Mouse (Mus musculus): ENCODE measurements at regions not wholly inside any gene's neighbourhood (a gene's known extent, or its start where the extent isn't known, plus 50 kb on each side); places are given as distances from the start of the nearest gene placed in this dataset.

DNA sequence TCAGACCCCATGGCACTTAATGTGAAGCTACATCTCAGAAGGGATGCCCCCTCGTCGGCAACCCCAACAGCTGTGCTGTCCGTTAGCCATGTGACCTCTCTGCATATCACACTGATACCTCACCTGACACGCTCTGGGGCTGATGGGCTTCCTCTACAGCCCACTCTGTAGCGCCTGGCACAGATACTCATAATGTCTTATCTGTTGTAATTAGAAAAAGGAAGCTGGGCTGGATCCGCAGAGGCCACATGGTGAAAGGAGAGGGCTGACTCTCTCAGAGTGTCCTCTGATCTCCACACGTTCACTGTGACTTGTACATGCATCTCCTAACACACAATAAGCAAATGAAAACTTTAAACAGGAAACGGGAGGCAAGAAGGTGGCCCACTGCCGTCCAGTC, 126.5 kb upstream of the Meis1 start:
- DNase-seq (ENCODE audit: low spot score): no peak

DNA sequence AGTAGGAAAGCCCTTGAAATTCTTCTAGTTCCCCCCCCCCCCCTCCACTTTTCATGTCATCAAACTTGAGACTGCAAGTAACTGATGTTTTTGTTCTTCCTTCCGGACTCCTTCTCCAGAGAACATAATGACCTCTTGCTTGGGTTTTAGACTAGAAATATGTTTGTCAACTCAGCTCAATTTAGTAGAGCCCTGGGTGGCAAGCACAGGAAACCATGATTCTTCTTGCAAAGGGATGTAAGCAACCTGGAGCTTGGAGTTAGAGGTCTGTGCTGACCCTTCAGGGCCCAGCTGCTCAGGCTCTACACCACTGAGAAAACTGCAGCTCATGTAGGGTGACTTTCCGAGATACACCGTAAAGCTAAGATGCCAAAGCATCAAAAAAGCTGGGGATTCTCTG, 127.2 kb upstream of the Meis1 start:
- DNase-seq (ENCODE audit: low spot score): no peak

DNA sequence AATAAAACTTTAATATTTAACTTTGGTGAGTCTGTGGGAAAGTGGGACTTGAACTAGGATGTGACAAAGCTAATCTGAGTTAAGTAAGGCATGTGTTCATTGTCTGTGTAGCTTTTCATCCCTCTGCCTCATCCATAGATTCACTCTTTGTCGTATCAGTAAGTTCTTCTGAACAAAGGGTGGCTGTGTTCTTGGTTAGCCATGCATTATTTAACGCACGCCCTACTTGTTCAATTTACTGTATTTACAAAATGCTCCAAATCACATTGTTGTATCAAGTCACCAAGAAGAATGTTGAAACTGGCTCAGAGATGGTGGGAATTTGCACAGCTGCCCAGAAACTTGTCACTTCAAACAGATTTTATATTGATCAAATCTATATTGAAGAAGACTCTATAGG, 132.2 kb upstream of the Meis1 start:
- no peak for DNase-seq (ENCODE audit: low spot score)

DNA sequence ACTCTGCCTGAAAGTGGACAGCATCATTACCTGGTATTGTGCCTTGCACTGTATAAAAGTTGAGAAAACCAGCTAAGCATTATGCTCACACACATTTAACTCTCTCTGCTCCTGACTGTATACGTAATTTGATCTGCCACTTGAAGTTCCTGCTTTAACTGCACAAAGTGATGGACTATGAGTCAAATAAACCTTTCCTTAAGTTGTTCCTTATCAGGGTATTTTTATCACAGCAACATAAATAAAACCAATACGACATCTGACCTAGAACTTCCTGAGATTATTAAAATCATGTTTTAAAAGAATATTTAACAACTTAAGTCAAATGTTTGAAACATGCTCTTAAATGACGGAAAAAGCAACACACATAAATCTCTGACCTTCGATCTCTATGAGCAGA, 134.9 kb upstream of the Meis1 start:
- DNase-seq (ENCODE audit: low spot score): no peak

DNA sequence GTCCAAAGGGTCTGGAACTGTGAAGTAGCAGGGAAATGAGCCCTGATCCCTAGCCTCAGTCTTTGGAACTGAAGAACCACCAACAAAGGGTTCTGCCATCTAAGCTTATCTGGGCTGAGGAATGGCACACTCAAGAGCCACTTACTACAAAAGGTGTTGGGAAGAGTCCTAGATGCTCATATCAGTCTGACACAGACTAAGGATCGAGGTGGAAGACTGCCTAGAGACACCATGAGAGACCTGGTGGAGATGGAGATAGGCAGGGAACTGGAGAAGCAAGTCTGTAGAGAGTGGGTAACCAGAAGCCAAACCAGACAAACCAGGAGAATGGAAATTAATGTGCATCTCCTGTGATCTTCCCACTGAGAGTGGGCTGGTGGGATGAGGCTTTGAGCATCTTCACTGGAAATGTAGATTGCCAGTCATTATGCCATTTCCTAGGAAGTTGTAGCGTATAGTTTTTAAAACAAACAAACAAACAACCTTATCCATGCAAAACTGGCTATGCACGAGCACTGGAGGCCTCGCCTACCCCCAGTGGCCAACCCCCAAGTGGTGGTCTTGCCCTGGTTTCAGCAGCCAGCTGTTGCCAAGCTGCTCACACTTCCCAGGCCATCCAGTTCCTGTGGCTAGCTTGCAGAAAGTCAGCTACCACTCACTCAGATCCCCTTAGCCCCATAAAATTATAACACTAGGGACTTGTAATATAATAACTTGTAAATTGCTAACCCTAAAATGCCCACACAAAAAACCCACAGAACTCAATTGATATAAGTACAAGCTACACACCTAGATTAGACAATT, 136.2 kb upstream of the Meis1 start:
- DNase-seq (ENCODE audit: low spot score): no peak

DNA sequence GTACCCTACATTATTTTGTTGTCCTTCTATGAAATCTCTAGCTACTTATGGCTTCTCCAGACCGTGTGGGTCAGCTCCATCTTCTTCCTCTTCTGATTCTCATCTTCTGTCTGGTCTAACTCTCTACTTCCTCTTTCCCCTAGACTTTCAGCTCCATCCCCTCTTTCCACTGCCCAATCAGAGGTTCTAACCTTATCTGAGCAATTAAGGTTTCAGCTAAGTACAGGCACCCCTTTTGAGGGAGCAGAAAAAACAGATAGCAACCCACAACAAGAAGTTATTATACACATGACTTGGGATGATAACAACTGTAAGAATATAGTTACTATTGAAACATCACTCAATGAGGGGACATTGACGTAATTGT, 136.8 kb upstream of the Meis1 start:
- no peak for DNase-seq (ENCODE audit: low spot score)

DNA sequence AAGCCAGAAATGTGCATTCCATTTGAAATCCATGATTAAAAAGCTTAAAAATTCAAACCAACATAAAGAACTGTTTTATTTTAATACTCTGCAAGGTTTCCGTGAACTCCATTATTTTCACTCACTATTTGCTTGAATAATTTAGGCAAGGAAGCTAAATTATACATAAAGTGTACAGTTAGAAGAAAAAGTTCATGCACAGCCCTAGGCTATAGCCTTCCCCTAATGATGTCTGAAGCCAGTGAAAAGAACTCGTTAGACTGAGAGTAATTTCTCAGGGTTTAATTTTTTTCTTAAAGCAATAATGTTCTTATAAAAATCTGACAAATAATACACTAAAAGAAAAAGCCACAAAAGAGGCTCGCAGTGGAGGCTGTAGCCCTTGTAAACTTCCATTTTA, 141.4 kb upstream of the Meis1 start:
- DNase-seq (ENCODE audit: low spot score): no peak

DNA sequence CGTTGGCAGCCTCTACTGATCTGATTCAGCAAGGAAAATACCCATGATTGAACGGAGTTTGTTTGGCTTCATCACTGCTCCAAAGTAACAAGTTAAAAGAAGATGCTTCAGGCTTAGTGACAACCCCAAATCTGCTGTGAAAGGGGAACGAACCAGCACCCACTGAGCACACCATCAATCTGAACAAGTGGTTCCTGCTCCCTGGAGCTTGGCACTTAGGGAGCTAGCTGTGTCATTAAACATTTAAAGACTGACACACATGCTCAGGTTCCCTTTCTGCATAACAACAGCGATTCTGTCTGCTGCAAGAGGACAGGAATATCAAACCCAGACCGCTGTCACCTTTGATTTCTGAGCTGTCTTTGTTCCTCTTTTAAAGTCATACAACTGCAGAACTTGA, 141.9 kb upstream of the Meis1 start:
- no peak for DNase-seq (ENCODE audit: low spot score)

DNA sequence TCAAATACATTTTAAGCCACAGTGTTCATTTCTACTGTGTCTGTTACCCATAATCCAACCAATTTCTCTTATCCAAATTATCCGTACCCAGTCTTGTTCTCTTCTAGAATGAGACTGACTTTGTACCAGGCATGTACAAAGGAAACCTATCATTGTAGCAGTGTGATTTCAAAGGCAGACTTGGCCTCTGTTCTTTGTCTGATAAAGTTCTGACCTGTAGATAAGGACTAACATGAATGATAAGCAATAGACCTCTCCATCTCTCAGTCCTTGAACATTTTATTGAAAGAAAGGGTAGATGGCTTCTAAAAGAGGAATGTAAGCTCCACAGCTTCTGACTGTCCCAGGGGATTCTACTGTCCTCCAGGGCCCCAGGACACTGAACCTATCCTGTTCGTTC, 152.2 kb upstream of the Meis1 start:
- DNase-seq (ENCODE audit: low spot score): no peak

DNA sequence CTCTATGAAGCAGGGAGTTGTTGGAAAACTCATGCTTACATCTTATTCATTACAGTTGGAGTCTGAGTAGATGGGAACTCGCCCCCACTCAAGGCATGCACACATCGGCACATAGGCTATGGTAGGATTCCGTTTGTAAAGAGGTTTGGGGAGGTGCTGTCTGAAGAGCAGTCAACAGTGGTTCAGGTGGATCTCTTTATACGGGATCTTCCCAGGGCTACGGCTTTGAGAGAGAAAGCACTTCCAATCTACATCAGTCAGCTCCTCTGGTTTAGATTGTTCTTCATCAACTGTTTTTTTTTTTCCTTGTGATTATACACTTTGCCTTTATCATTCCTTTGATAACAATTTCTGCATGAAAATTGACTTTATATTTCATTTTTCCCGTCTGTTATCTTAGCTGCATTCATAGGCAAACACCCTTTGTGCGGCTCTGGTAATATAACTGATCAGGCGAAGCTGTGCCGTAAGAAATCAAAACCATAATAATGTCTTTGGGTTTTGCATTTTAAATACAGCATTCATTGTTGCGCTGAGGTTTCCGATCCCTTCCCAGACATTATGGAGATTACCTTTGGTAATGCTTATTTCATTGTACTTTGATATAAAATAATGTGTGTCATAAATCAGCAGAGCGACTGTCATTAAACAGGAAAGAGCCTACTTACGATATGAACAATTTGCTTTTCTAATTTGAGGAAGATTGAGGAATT, 155.7 kb upstream of the Meis1 start:
- no peak for DNase-seq (ENCODE audit: low spot score)

DNA sequence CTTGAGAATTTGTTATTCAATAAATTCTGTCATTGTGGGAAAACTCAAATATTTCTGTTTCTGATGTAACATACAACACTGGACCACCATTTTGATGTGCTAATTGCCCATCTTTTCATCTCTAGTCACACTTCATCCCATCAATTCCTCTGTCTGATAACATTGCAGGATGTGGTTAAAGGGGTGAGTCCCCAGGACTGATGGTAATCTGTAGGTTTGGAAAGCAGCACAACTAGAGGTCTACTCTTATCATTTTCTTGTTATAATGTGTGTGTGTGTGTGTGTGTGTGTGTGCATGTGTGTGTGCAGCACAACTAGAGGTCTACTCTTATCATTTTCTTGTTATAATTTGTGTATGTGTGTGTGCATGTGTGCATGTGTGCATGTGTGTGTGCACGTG, 160.5 kb upstream of the Meis1 start:
- DNase-seq (ENCODE audit: low spot score): no peak

DNA sequence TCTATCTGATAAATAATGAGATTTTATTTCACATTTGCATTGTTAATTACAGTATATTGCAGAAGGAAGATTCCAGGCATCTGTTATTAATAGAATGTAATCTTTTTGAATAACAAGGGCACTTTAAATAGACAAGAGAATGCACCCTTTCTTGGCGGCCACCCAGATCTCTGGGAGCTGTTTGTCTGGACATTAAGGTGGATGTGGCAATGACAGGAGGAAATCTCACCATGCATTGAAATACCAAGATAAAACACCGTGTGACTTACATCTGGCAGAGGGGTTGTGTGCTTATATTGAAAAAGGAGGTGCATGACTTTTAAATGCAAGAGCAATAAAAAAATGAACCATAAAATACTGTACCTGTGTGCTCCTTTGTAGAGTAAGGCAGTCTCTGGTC, 171.0 kb upstream of the Meis1 start:
- no peak for DNase-seq (ENCODE audit: low spot score)

DNA sequence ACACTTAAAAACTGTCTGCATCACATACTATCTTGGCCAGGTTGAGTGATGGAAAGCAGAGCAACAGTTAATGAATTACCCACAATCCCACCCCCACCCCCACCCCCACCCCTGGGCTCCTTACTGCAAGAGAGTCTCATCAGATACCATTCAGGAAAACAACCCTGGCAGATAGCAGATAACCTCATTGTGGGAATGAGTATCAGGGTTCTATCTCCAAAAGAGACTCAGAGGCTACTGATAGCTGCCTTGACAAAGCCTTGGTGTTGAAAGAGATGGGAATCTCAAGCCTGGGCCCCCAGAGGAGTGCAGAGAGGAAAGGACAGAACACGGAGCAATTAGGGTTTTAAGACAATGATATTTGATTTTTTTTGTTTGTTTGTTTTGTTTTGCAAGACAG, 175.7 kb upstream of the Meis1 start:
- DNase-seq (ENCODE audit: low spot score): no peak

DNA sequence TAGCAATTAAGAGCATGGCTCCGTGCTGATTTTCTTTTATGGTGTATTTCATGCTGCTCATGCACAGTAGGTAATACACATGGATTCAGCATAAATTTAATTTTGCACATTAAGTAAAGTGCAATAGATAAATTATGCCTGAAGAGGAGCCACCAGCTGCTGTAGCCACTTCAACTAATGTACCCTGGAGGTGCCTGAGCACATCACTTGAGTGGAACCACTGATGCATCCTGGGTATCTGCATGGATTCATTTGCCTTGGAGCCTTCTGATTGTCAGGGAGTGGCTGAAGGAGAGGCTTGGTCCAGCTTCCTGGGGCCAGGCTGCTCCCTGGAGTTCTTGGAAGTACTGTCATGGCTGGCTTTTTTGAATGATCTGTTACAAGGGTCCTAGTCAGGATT, 179.0 kb upstream of the Meis1 start:
- no peak for DNase-seq (ENCODE audit: low spot score)

DNA sequence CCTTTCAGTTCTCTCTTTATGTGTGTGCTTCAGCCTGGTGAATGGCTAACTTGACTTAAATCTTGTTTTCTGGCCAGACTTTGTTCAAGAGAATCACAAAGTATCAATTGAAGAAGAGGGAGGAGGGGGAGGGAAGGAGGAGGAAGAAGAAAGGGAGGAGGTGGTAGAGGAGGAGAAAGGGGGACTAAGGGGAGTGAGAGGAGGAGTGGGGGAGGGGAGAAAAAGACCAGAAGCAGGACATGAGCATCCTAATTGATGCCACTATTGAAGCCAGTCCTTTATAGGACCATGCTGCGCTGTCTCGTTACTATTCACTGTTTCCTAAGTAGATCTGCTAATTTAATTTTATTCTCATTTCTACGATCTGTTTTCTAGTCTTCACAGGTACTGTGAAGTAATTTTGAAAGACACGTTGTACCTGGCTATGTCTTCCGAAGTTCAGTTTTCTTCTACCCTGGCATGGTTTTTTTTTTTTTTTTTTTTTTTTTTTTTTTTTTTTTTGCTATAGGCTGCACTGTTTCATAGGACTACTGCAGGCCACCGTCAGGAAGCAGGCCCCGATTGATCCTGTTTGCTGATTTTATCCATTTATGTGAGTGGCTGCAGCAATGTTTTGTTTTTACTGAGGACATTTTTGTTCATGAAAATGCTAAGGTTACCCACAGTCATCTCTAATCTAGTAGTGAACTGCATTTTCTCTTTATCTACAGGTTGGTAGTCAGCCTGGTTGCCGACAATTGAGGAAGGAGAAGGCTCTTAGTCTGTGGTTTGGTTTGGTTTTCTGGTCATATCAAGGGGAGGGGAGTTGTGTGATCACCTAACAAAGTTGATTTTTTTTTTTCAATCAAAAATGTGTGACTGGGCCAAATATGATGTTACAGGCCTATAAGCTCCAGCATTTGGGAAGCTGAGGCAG, 184.1 kb upstream of the Meis1 start:
- no peak for DNase-seq (ENCODE audit: low spot score)

DNA sequence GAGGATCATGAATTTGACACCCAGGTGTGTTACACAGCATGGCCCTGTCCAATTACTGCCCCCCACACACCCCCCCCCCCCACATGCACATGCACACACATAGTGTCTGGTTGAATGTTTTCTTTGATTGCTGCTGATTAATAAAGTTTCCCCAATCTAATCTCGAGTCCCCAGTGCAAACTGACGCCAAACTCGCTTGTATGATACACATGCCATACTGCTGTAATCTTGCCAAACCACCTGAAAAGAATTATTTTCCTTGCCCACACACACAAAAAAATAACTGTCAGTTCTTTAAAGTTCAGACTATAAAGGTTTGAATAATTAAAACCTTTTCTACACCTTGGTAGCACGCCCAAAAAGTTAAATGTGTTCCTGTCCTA, 184.7 kb upstream of the Meis1 start:
- no peak for DNase-seq (ENCODE audit: low spot score)

DNA sequence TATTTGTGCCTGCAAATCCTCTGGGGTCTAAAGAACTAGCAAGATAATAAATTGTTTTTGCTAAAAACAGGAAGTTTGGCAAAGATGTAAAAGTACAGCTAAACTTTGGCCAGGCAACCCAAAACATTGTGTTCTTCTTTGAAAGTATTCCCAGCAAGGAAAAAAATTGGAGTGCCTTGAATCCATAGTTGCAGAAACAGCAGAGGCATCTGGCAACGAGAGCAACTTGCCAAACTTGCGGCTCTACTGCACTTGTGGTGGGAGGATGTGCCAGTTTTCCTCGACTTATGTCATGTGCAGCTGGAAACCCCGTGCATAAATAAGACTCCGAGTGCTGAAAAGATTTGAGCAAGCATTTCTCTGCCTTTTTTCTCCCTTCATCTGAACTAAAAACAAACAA, 185.2 kb upstream of the Meis1 start:
- no peak for DNase-seq (ENCODE audit: low spot score)

DNA sequence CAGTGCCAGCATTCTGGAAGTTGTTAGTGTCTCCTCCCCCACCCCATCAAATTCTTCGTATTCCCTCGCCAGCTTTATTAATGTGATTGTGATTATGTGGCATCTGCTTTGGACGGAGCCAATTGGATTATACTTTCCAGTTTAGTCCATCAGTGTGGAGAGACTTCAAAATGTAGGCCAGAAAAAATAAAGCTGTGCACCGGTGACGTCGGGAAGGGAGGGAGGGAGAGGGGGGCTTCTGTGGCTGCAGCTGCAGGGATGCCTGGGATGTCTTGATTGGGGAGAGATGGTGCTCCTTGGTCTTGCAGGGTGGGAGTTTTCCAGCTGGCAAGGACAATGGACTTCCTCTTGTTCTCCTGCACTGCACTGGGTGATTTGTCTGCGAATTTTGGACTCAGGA, 185.7 kb upstream of the Meis1 start:
- DNase-seq (ENCODE audit: low spot score): no peak

DNA sequence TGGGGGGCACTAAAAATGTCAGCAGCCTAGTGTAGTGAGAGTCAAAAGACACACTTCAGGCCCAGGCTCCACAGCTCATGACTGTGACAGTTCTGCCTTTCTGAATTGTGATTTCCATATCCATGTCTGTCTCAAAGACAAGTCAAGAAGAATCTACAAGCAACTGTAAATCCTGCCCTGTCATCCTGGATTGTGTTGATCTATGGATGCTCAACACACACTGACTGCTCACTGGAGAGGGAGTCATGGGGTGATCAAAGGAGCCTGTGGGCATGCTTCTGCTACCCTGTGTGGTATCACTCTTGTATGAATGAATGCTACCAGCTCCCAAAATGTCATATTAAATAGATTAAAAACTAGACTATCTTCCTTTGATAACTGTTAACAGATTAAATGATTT, 186.4 kb upstream of the Meis1 start:
- no peak for DNase-seq (ENCODE audit: low spot score)

DNA sequence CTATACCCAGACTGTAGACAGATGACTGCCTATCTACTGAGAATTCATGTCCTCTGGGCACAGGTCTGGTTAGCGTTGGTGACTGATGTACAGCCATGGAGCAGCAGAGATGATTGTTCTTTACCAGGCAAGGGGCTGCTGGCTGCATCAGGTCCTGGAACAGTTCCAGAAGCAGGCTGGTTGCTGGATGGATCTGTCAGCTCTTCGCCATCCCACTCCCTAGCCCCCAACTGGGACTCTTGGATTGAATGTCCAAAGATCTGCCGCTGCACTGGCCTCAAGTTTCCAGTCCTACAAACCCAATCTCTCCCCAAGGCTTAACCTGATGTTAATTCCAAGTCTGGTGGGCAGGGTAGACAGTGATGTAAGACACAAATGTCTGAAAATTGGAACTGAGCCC, 200.7 kb upstream of the Meis1 start:
- DNase-seq (ENCODE audit: low spot score): no peak

DNA sequence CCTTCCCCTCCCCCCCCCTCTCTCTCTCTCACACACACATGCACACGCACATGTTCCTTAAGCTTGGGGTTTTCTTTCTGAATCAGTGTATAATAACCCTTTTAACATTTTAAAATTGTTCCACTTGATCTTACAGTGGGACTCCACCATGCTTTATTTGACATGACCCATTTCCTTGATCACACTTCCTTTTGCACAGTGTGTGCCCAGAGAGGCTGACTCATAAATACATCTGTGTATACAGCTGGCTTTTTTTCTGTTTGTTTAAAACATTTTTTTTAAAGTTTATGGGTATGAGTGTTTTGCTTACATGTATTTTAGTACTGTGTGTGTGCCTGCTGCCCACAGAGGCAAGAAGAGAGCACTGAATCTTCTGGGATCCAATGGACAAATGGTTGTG, 202.7 kb upstream of the Meis1 start:
- no peak for DNase-seq (ENCODE audit: low spot score)

DNA sequence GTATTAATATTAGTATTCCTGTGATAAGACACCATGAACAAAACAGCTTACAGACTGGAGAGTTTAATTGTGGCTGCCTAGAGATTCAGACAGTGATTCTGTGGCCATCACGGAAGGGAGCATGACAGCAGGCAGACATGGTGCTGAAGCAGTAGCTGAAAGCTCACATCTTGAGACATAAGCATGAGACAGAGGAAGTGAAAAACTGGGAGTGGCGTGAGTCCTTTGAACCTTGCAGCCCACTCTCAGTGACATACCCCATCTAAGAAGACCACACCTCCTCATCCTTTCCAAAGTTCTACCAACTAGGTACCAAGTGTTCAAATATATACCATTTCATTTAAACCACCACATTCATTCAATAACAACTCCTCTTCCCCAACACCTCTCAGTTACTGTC, 208.0 kb upstream of the Meis1 start:
- DNase-seq (ENCODE audit: low spot score): no peak
